In the genomic region with DNA sequence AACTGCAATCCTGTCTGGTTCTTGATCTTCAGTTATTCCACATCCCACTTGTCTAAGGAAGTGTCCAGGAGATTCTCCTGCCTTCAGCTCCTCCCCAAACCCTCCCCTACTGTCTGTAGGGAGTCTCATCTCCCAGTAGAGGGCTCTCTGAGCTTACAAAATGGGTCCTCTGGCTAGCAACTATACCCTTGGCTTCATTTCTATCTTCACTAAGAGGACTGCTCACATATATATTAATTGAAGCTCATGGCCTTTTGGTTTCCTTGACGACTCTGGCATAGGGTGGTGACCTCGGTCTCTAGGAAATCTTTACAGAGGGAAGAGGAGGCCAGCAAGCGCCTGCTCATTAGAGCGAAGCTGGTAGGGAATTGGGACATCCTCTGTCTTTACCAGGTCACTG, we compare ENCODE assay signal across 7 mouse cellular contexts. TPM values are rescaled to one million over a fixed set of nuclear protein-coding genes. Genes with fewer than 3 reads are reported as not detected.
DNase-seq lines count a peak whose midpoint lies in the region; ATAC-seq and TF ChIP-seq lines count a peak whose summit lies in the region.

No protein-coding gene starts in this region.

- H3K36me3 ChIP-seq in liver, embryonic 13.5 days: no peaks in the 10 kb centered on the region

- no peaks in the 10 kb centered on the region for H3K27me3 ChIP-seq in liver, embryonic 13.5 days

- H3K27ac ChIP-seq in left cerebral cortex, adult 2 months: peak overlapping the region; percentile 75
- peak overlapping the region; percentile 94 for H3K27ac ChIP-seq in embryonic fibroblast, embryonic 13.5 days (ENCODE audit: insufficient read depth, low read length)
- H3K27ac ChIP-seq in liver, embryonic 13.5 days: 0 out of 2 replicates have a peak overlapping the region, but pooled peaks have one; percentile 95

- 42% methylated on average over 4 of the region's 4 CpGs for WGBS in liver, embryonic 13.5 days (ENCODE audit: insufficient replicate concordance)

- no peak for TF ChIP-seq POLR2A in embryonic fibroblast, embryonic 13.5 days (IDR thresholded peaks at IDR 0.05; ENCODE audit: low read depth, low read length)

- intact Hi-C loops in left cerebral cortex, adult 2 months (cut with DNase I): no loop called here

- no peak overlapping the region for H3K4me3 ChIP-seq in left cerebral cortex, adult 2 months
- H3K4me3 ChIP-seq in embryonic fibroblast, embryonic 13.5 days (ENCODE audit: insufficient read depth, low read length): no peak overlapping the region
- H3K4me3 ChIP-seq in liver, embryonic 13.5 days (replicated peaks): no peak overlapping the region

- H3K9me3 ChIP-seq in liver, embryonic 13.5 days (replicated peaks): no peaks in the 10 kb centered on the region

- TF ChIP-seq CTCF in left cerebral cortex, adult 2 months (IDR thresholded peaks at IDR 0.05): peak; percentile 76
- TF ChIP-seq CTCF in embryonic fibroblast, embryonic 13.5 days (IDR thresholded peaks at IDR 0.05; ENCODE audit: borderline replicate concordance, insufficient read depth, low read length): no peak

- no peak overlapping the region for H3K9ac ChIP-seq in liver, embryonic 13.5 days

- peaks cover 13% of the 10 kb centered on the region for H3K4me1 ChIP-seq in embryonic fibroblast, embryonic 13.5 days (ENCODE audit: control insufficient read depth, insufficient read depth, low read length)
- H3K4me1 ChIP-seq in liver, embryonic 13.5 days (replicated peaks): peaks cover 45% of the 10 kb centered on the region

- no peak overlapping the region for H3K4me2 ChIP-seq in liver, embryonic 13.5 days

- no peak for DNase-seq in left cerebral cortex, adult 2 months (ENCODE audit: extremely low spot score in 1 of 2, low spot score in 2 of 2)
- DNase-seq in left cerebral cortex, adult 8-10 months (ENCODE audit: low spot score in 2 of 2): no peak
- DNase-seq in R1 (ENCODE audit: low read depth, low spot score): peak; percentile 75
- DNase-seq in liver, embryonic 13.5 days: no peak
- peak; percentile 85 for DNase-seq in retina, embryonic 14.5 days (ENCODE audit: low spot score)
- DNase-seq in ovary, postnatal 36 days (ENCODE audit: low spot score): no peak

- ATAC-seq in liver, embryonic 13.5 days (ENCODE audit: low read depth): no peak

RNA-seq across cellular contexts. Expression of a gene that starts 9.1 kb away (rescaled TPM):
- 100 to 1,000 TPM; 120 to 125 TPM for total RNA-seq in left cerebral cortex, adult 2 months (2021)
- total RNA-seq in left cerebral cortex, adult 8-10 months (2022): 100 to 1,000 TPM; 111 to 132 (median 121) TPM
- 94.9 and 96.8 TPM in 2 replicates for polyA plus RNA-seq in embryonic fibroblast, embryonic 13.5 days (2011; ENCODE audit: insufficient read length, low read depth, missing spikeins)
- polyA plus RNA-seq in liver, embryonic 13.5 days (2015; fragmentation: Nextera tagmentation; extraction: Ambion mirVana): 2.4 and 2.9 TPM in 2 replicates

RNA-seq across cellular contexts. Expression of a gene that starts 10.8 kb away (rescaled TPM):
- total RNA-seq in left cerebral cortex, adult 2 months (2021): 1 to 10 TPM; 5.2 to 6.1 TPM
- total RNA-seq in left cerebral cortex, adult 8-10 months (2022): 1 to 10 TPM; 5.5 to 6.2 (median 5.7) TPM
- polyA plus RNA-seq in embryonic fibroblast, embryonic 13.5 days (2011; ENCODE audit: insufficient read length, low read depth, missing spikeins): 0.42 and 0.74 TPM in 2 replicates
- polyA plus RNA-seq in liver, embryonic 13.5 days (2015; fragmentation: Nextera tagmentation; extraction: Ambion mirVana): not detected in 2 replicates

RNA-seq across cellular contexts. Expression of a gene that starts 18.7 kb away (rescaled TPM):
- 1 to 10 TPM; 4.3 to 5.5 TPM for total RNA-seq in left cerebral cortex, adult 2 months (2021)
- total RNA-seq in left cerebral cortex, adult 8-10 months (2022): 1 to 10 TPM; 5.1 to 7.0 (median 5.7) TPM
- 7.3 and 7.8 TPM in 2 replicates for polyA plus RNA-seq in embryonic fibroblast, embryonic 13.5 days (2011; ENCODE audit: insufficient read length, low read depth, missing spikeins)
- polyA plus RNA-seq in liver, embryonic 13.5 days (2015; fragmentation: Nextera tagmentation; extraction: Ambion mirVana): 0.25 and 0.29 TPM in 2 replicates

RNA-seq across cellular contexts. Expression of a gene that starts 42.1 kb away (rescaled TPM):
- total RNA-seq in left cerebral cortex, adult 2 months (2021): 10 to 100 TPM; 36.5 to 39.1 TPM
- 10 to 100 TPM; 40.8 to 44.6 (median 43.3) TPM for total RNA-seq in left cerebral cortex, adult 8-10 months (2022)
- 54.1 and 62.0 TPM in 2 replicates for polyA plus RNA-seq in embryonic fibroblast, embryonic 13.5 days (2011; ENCODE audit: insufficient read length, low read depth, missing spikeins)
- polyA plus RNA-seq in liver, embryonic 13.5 days (2015; fragmentation: Nextera tagmentation; extraction: Ambion mirVana): 6.9 and 8.3 TPM in 2 replicates

RNA-seq across cellular contexts. Expression of a gene that starts 50.1 kb away (rescaled TPM):
- 10 to 100 TPM; 40.9 to 41.8 TPM for total RNA-seq in left cerebral cortex, adult 2 months (2021)
- total RNA-seq in left cerebral cortex, adult 8-10 months (2022): 10 to 100 TPM; 37.3 to 43.8 (median 39.8) TPM
- polyA plus RNA-seq in embryonic fibroblast, embryonic 13.5 days (2011; ENCODE audit: insufficient read length, low read depth, missing spikeins): 31.1 and 36.9 TPM in 2 replicates
- 40.2 and 42.4 TPM in 2 replicates for polyA plus RNA-seq in liver, embryonic 13.5 days (2015; fragmentation: Nextera tagmentation; extraction: Ambion mirVana)

Comparison
In these comparisons a context has a peak if more than half of its experiments do, and no peak if none do; other contexts are left out.
1. DNase-seq: peak in R1 (single experiment) and retina, embryonic 14.5 days (single experiment); none in left cerebral cortex, adult 2 months (0 of 2), left cerebral cortex, adult 8-10 months (0 of 2), liver, embryonic 13.5 days (single experiment) and ovary, postnatal 36 days (single experiment).
2. Peak in every context shown above with its lines, with median percentiles within 50 percentile points of each other: H3K27ac ChIP-seq.